Mouse (Mus musculus) megakaryocyte, embryonic 14.5 days (primary cell): ENCODE measurements at regions not wholly inside any gene's neighbourhood (a gene's known extent, or its start where the extent isn't known, plus 50 kb on each side); places are given as distances from the start of the nearest gene placed in this dataset.

Experiments used
- H3K27me3 ChIP-seq: replicated peaks from 2 replicates; pipeline ENCODE3; 2012; ENCODE audit warnings: inconsistent platforms
- H3K36me3 ChIP-seq: replicated peaks from 2 replicates; pipeline ENCODE3; 2012; ENCODE audit warnings: low read length, inconsistent platforms, mixed read lengths
- H3K4me1 ChIP-seq: 2 replicates; pipeline ENCODE4 v1.6.1; 2012; ENCODE audit warnings: inconsistent platforms
- H3K4me3 ChIP-seq: replicated peaks from 2 replicates; pipeline ENCODE3; 2012; ENCODE audit warnings: moderate library complexity, mild to moderate bottlenecking, inconsistent platforms
- H3K9me3 ChIP-seq: 2 replicates; pipeline ENCODE4 v1.6.1; 2012; ENCODE audit warnings: inconsistent platforms
- FLI1 ChIP-seq: IDR thresholded peaks from 2 replicates; pipeline ENCODE4 v1.6.1; 2012; ENCODE audit warnings: low read length, inconsistent platforms, mixed read lengths
- GATA1 ChIP-seq: IDR thresholded peaks from 3 replicates; pipeline ENCODE4 v1.6.1; 2012; ENCODE audit warnings: mixed read lengths, low read length, inconsistent platforms, borderline replicate concordance

- no peak overlapping the region for H3K4me3 ChIP-seq
- no peaks in the 10 kb centered on the region for H3K27me3 ChIP-seq
- no peaks in the 10 kb centered on the region for H3K4me1 ChIP-seq
- no peak for TF ChIP-seq FLI1
- no peak for TF ChIP-seq GATA1
- no peaks in the 10 kb centered on the region for H3K36me3 ChIP-seq
- peaks cover 15% of the 10 kb centered on the region for H3K9me3 ChIP-seq
Observed at GRCm38 (mm10) chr8:115402471-115403197, 305.0 kb downstream of the Maf start.
